Mouse (Mus musculus) kidney, adult 9 months (tissue): Measurements from ENCODE around the gene Npr1.

Experiments used
- DNase-seq: peaks from one replicate; pipeline ENCODE4 v3.0.0; 2022

Npr1 gene

GRCm38 (mm10) chr3:90475151-90475830, 9.6 kb upstream of the Npr1 start:
- no peak for DNase-seq

GRCm38 (mm10) chr3:90472213-90472612, 6.5 kb upstream of the Npr1 start:
- peak; percentile 75 for DNase-seq

- DNase-seq = no peak
Observed at GRCm38 (mm10) chr3:90467618-90468300, 2.1 kb upstream of the Npr1 start.

- peak; percentile 80 for DNase-seq
Observed at GRCm38 (mm10) chr3:90466311-90466766, 673 bp upstream of the Npr1 start.

GRCm38 (mm10) chr3:90465081-90465685, 483 bp downstream of the Npr1 start:
- DNase-seq = no peak

GRCm38 (mm10) chr3:90464552-90465080, 1.1 kb downstream of the Npr1 start:
- no peak for DNase-seq

- no peak for DNase-seq
Observed at GRCm38 (mm10) chr3:90462579-90462978, 3.1 kb downstream of the Npr1 start.

GRCm38 (mm10) chr3:90461935-90462334, 3.7 kb downstream of the Npr1 start:
- no peak for DNase-seq

- DNase-seq = no peak
Observed at GRCm38 (mm10) chr3:90460315-90460714, 5.4 kb downstream of the Npr1 start.

- no peak for DNase-seq
Observed at GRCm38 (mm10) chr3:90459727-90460126, 5.9 kb downstream of the Npr1 start.

- DNase-seq = no peak
Observed at GRCm38 (mm10) chr3:90454931-90455330, 10.7 kb downstream of the Npr1 start.

- no peak for DNase-seq
Observed at GRCm38 (mm10) chr3:90451396-90452095, 14.1 kb downstream of the Npr1 start.

- no peak for DNase-seq
Observed at GRCm38 (mm10) chr3:90450874-90451273, 14.8 kb downstream of the Npr1 start.

GRCm38 (mm10) chr3:90448626-90449025, 17.0 kb downstream of the Npr1 start:
- DNase-seq = no peak

- peak; percentile 55 for DNase-seq
Observed at GRCm38 (mm10) chr3:90447123-90447494, 18.6 kb downstream of the Npr1 start.

- peak; percentile 92 for DNase-seq
Observed at GRCm38 (mm10) chr3:90446389-90447122, 19.1 kb downstream of the Npr1 start.

- no peak for DNase-seq
Observed at GRCm38 (mm10) chr3:90445417-90446200, 20.1 kb downstream of the Npr1 start.

- no peak for DNase-seq
Observed at GRCm38 (mm10) chr3:90443977-90444376, 21.7 kb downstream of the Npr1 start.

GRCm38 (mm10) chr3:90440756-90441155, 24.9 kb downstream of the Npr1 start:
- no peak for DNase-seq

- no peak for DNase-seq
Observed at GRCm38 (mm10) chr3:90437131-90437530, 28.5 kb downstream of the Npr1 start.

GRCm38 (mm10) chr3:90434073-90434730, 31.5 kb downstream of the Npr1 start:
- DNase-seq = peak; percentile 77
